Mouse (Mus musculus) frontal cortex, adult 2 months (tissue): ENCODE measurements around the gene Zscan4-ps2. TPM values are rescaled to one million over a fixed set of nuclear protein-coding genes. Genes with fewer than 3 reads are reported as not detected.
"Not testable (repeated sequence)": the region's sequence is repeated elsewhere in the genome, so short reads cannot be mapped to it uniquely, and the experiment has no call there.

Source experiments
- DNase-seq, 2 experiments: peaks; one replicate each; pipeline ENCODE4 v3.0.0; 2022; ENCODE audit warnings: low spot score in 1 of 2; ENCODE audit errors: extremely low spot score in 1 of 2
- polyA plus RNA-seq: library from polyadenylated mRNA; depleted of rRNA; stranded (reverse); fragments of >200 nt; gene quantifications from 2 replicates; pipeline ENCODE4 v1.2.3, GENCODE M21; 2012; rRNA removed

The Zscan4-ps2 gene
- not detected in 2 replicates for polyA plus RNA-seq

DNA sequence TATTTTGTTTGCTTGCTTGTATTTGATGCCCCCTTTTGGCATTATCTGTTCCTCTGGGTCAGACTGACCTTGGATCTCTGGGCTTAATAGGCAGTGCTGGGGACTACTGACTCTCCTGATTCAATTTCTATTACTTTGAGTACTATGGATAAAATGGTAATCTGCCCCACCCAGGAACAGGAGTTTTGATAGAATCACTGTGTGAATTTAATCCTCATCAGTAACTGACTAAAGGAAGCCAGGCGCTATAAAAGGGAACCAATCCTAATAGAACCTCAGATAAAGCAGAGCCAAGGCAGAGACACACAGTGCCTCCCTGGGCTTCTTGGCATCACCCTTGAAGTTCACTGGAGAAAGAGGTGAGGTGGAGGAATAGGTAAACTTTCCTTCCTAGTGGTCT, at the start of gene Zscan4-ps2:
Zscan4-ps2 (plus strand) TSS at position 301 of the 400 bp plus-strand sequence.
- not testable (repeated sequence) for DNase-seq

Other genes with a start within 250 kb of the Zscan4-ps2 start
- not detected in 2 replicates for gene Zscan4e, start 203.6 kb upstream of the Zscan4-ps2 start, polyA plus RNA-seq
- gene Zscan4f, start 116.4 kb upstream of the Zscan4-ps2 start, polyA plus RNA-seq, result not detected in 2 replicates
- not detected in 2 replicates for gene Zscan4-ps3, start 95.0 kb downstream of the Zscan4-ps2 start, polyA plus RNA-seq
- not detected in 2 replicates for gene Vmn1r72, start 165.8 kb downstream of the Zscan4-ps2 start, polyA plus RNA-seq
- gene Vmn1r73, start 216.0 kb downstream of the Zscan4-ps2 start, polyA plus RNA-seq, result not detected in 2 replicates